Mouse (Mus musculus): ENCODE measurements around the gene Dhrs7b.
A peak's percentile ranks its signal among the peaks of the same experiment; 100 is the strongest.
"Not testable (repeated sequence)": the region's sequence is repeated elsewhere in the genome, so short reads cannot be mapped to it uniquely, and the experiment has no call there.

The Dhrs7b gene

GRCm38 (mm10) chr11:60841467-60842200 lies 11.2 kb downstream of the Dhrs7b start:
- DNase-seq (ENCODE audit: low spot score): peak; percentile 90

GRCm38 (mm10) chr11:60843412-60843811 lies 13.0 kb downstream of the Dhrs7b start:
- no peak for DNase-seq (ENCODE audit: low spot score)

GRCm38 (mm10) chr11:60845415-60845814 lies 15.0 kb downstream of the Dhrs7b start:
- no peak for DNase-seq (ENCODE audit: low spot score)

GRCm38 (mm10) chr11:60856587-60856986 lies 26.2 kb downstream of the Dhrs7b start:
- DNase-seq (ENCODE audit: low spot score): no peak

GRCm38 (mm10) chr11:60861993-60862392 lies 31.6 kb downstream of the Dhrs7b start:
- DNase-seq (ENCODE audit: low spot score): no peak

GRCm38 (mm10) chr11:60863196-60863595 lies 32.8 kb downstream of the Dhrs7b start:
- no peak for DNase-seq (ENCODE audit: low spot score)

- no peak for DNase-seq (ENCODE audit: low spot score)
Observed at GRCm38 (mm10) chr11:60864166-60864565, 33.7 kb downstream of the Dhrs7b start.

- no peak for DNase-seq (ENCODE audit: low spot score)
Observed at GRCm38 (mm10) chr11:60864916-60865315, 34.5 kb downstream of the Dhrs7b start.

- DNase-seq (ENCODE audit: low spot score): no peak
Observed at GRCm38 (mm10) chr11:60866021-60866420, 35.6 kb downstream of the Dhrs7b start.

- peak; percentile 47 for DNase-seq (ENCODE audit: low spot score)
Observed at GRCm38 (mm10) chr11:60867456-60867855, 37.0 kb downstream of the Dhrs7b start.

GRCm38 (mm10) chr11:60867904-60868303 lies 37.5 kb downstream of the Dhrs7b start:
- no peak for DNase-seq (ENCODE audit: low spot score)

- not testable (repeated sequence) for DNase-seq (ENCODE audit: low spot score)
Observed at GRCm38 (mm10) chr11:60869471-60869870, 39.0 kb downstream of the Dhrs7b start.

GRCm38 (mm10) chr11:60871409-60871808 lies 41.0 kb downstream of the Dhrs7b start:
- no peak for DNase-seq (ENCODE audit: low spot score)

- DNase-seq (ENCODE audit: low spot score): no peak
Observed at GRCm38 (mm10) chr11:60873101-60873500, 42.7 kb downstream of the Dhrs7b start.

GRCm38 (mm10) chr11:60878056-60878612 lies 47.7 kb downstream of the Dhrs7b start:
- DNase-seq (ENCODE audit: low spot score): peak; percentile 80

- peak; percentile 95 for DNase-seq (ENCODE audit: low spot score)
Observed at GRCm38 (mm10) chr11:60878675-60879294, 48.4 kb downstream of the Dhrs7b start, which contains the start of gene Tmem11. Gene Tmem11 (minus strand): TSS chr11:60879272.

- DNase-seq (ENCODE audit: low spot score): peak; percentile 79
Observed at GRCm38 (mm10) chr11:60879423-60879822, 49.0 kb downstream of the Dhrs7b start.

- no peak for DNase-seq (ENCODE audit: low spot score)
Observed at GRCm38 (mm10) chr11:60880559-60880958, 50.1 kb downstream of the Dhrs7b start.

GRCm38 (mm10) chr11:60882386-60882785 lies 52.0 kb downstream of the Dhrs7b start:
- no peak for DNase-seq (ENCODE audit: low spot score)

- not testable (repeated sequence) for DNase-seq (ENCODE audit: low spot score)
Observed at GRCm38 (mm10) chr11:60886986-60887385, 56.6 kb downstream of the Dhrs7b start.

GRCm38 (mm10) chr11:60889861-60890260 lies 59.4 kb downstream of the Dhrs7b start:
- peak; percentile 81 for DNase-seq (ENCODE audit: low spot score)

- no peak for DNase-seq (ENCODE audit: low spot score)
Observed at GRCm38 (mm10) chr11:60890286-60890685, 59.9 kb downstream of the Dhrs7b start.

GRCm38 (mm10) chr11:60890744-60891143 lies 60.3 kb downstream of the Dhrs7b start:
- DNase-seq (ENCODE audit: low spot score): no peak
